Mouse (Mus musculus) testis, adult 10 weeks (tissue): Measurements from ENCODE around the gene Tbc1d4. TPM values are rescaled to one million over a fixed set of nuclear protein-coding genes. Genes with fewer than 3 reads are reported as not detected.

Source experiments
- polyA plus RNA-seq: library from polyadenylated mRNA; stranded (reverse); fragments of 350-450 nt; fragmentation: Illumina TruSeq; extraction: RNeasy Lipid Tissue Mini Kit (QIAGEN cat#74804); gene quantifications from one replicate; pipeline ENCODE4 v1.2.3, GENCODE M21; 2014; ENCODE audit warnings: low read depth, low replicate concordance

The Tbc1d4 gene
- polyA plus RNA-seq, result 8.5 TPM

DNA sequence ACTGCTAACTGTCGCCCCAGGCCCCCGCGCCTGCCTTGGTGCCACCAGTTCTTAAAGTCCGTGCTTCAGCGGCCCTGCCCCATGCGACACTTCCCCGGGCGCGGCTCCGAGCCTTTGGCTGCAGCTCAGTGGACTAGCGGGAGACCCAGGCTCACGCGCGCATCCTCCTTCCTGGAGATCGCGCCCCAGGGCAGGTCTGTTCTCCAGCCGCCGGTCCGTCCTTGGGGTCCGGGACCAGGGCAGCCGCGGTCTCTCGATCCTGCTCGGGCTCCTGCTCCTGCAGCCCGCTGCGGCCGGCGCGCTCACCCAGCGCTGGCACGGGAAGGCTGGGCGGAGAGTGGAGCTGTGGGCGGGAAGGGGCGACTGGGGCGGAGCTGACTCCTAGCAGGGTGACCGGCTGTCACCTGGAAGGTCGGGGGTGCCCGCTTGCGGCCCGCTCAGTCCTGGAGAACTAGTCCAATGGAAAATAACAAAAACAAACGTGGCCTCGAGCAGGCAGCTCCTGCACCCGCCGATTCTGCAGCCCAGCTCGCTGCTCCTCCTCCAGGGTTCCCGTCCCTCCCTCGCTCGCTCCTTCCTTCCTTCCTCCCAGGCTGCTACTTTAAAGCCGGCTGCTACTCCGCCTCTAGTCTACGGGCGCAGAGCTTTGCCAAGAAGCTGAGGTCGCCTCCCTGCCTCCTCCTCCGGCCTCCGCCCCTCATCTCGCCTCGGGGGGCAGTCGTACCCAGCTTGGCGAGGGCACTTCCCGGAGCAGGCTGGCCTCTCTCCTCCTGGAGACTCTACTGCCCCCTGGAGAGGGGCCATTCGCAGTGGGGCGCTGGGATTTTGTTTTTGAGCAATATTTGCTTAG, at the start of gene Tbc1d4:
Gene Tbc1d4, minus strand, starts transcription at position 673 of the 850 bp plus-strand sequence.

DNA sequence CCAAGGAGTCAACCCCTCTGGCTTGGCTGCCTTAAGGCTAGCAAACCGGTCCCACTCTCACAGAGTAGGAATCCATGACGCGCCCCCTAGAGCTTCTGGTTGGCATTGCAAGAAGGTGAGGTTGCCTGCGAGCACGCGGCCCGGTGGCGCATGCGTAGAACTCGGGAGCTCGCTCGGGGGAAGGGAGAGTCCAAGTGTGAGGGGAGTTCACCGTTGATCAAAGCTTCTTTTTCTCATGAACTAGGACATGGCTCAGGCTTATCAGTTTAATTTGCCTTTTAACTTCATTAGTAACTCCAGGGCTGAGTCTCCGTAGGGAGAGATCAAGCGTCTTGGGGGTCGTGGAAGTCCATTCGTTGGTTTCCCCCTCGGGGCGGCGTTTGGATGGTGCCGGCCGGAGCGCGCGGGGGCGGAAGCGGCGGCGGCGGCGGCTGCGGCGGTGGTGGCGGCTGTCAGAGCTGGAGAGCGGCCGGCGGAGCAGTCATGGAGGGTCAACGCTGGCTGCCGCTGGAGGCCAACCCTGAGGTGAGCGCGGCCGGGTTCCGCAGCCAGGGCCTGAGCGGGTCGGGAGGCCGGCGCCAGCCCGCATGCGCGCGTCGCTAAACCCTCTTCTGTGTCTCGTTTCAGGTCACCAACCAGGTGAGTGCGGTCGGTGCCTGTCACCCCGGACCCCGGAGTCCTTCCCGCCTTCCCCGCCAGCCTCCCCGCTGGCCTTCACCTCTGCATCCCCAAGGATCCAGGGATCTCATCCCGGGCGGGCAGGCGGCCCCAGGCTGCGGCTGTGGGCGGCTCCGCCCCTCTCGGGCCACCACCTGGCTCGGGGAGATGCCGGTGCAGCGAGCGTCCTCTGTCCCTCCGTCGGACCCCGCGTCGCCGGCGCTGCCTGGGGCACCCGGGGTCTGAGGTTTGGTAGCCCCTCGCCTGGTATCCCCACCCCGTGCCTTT, 44.9 kb upstream of the Tbc1d4 start, which contains the start of gene Uchl3:
Gene Uchl3, plus strand, starts transcription at position 387 of the 945 bp plus-strand sequence.

DNA sequence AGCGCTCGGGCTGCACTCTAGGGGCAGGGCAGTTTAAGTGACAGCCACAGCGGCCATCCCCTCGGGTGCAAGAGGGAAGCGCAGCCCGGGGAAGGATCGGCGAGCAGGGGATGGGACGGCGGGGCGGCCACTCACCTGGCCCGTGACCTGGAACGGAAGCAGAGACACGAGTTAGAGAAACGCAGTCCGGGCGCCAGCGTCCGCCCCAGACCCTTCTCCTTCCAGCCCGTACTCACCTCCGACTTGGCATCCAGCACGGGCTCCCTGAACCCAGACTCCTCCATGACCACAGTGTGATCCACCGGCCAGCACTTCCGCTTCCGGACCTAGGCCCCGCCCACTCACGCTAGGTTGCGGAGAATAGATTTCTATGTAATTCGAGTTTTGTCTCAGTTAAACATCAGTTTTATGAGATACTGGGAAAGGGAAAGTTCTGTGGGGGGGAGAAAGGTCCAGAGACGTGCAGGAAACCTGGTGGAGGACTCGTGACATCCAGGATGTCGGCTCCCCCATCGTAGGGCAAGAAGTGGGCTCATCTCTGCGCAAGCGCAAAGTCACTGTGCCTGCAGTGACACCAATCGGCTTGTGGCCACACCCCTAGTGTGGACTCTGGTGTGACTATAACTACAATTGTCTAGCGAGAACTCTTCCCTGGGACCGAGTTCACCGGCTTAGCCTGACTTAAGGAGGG, 31.3 kb upstream of the Tbc1d4 start, which contains the start of gene Commd6:
Gene Commd6, minus strand, starts transcription at position 534 of the 691 bp plus-strand sequence.

Other genes starting within 250 kb of the Tbc1d4 start
- gene Commd6, start 31.5 kb upstream of the Tbc1d4 start, polyA plus RNA-seq, result 25.6 TPM
- gene Uchl3, start 44.8 kb upstream of the Tbc1d4 start, polyA plus RNA-seq, result 599 TPM
- not detected for gene Gm9922, start 120.6 kb upstream of the Tbc1d4 start, polyA plus RNA-seq
- 3.8 TPM for gene Lmo7, start 120.8 kb upstream of the Tbc1d4 start, polyA plus RNA-seq